Mouse (Mus musculus): Measurements from ENCODE around the gene Calm1. TPM values are rescaled to one million over a fixed set of nuclear protein-coding genes. Genes with fewer than 3 reads are reported as not detected.
"Not testable (repeated sequence)": the region's sequence is repeated elsewhere in the genome, so short reads cannot be mapped to it uniquely, and the experiment has no call there.

Calm1 gene
- polyA plus RNA-seq, 1 experiment from 2014 or later, result 1,610 TPM

DNA sequence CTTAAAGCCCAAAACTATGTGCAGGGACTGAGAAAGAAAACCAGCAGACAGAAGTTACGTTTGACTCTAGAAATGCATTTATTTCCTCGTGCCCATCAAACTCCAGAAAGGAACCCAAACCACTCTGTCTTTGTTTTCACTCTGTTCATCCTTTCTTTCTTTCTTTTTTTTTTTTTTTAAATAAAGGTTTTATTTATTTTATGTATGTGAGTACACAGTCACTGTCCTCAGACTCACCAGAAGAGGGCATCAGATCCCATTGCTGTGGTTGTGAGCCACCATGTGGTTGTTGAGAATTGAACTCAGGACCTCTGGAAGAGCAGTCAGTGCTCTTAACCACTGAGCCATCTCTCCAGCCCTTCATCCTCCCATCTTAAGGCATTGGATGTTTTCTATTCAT is 14.3 kb upstream of the Calm1 start:
- H3K36me3 ChIP-seq (ENCODE audit: insufficient read depth); H3K27me3 ChIP-seq (ENCODE audit: insufficient read depth, low read length); H3K4me1 ChIP-seq (ENCODE audit: insufficient read depth); H3K27ac ChIP-seq (ENCODE audit: low read depth); H3K4me3 ChIP-seq (ENCODE audit: low read depth, low read length); ATAC-seq (ENCODE audit: insufficient read depth); H3K9ac ChIP-seq; H3K9me3 ChIP-seq (ENCODE audit: low read depth, low read length); H3K4me2 ChIP-seq; DNase-seq: not testable (repeated sequence)
- peak; percentile 27; the same call in 1 of the 2 replicates for TF ChIP-seq CTCF (IDR thresholded peaks at IDR 0.05; ENCODE audit: low read depth)
- 88% methylated on average over 2 of the region's 2 CpGs for WGBS

DNA sequence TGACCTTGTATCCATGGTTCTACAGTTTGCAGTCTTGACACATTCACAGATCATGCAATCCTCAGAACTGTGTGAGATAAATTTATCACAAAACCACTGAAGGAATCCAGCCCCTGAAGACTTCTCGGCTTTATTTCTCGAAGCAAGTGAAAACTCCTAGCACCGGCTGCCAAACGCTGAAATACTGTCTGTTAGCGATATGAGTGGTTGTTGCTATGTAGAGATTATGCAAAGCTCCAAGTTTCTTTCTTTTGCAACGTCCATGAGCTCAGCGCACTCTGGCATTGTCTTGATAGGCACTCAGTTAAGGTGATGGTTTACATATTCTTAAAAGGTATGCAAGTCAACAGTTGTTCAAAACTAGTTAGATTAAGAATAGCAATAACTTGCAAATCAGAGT is 13.3 kb upstream of the Calm1 start:
- Histone ChIP-seq H3K9me3 (ENCODE audit: low read depth, low read length) (no peaks in the 10 kb centered on the region), H3K4me1 (ENCODE audit: insufficient read depth) (peaks cover 8% of the 10 kb centered on the region; the same call in 1 of the 2 replicates), H3K27me3 (ENCODE audit: insufficient read depth, low read length) (no peaks in the 10 kb centered on the region), H3K36me3 (ENCODE audit: insufficient read depth) (no peaks in the 10 kb centered on the region), H3K9ac (no peak overlapping the region), H3K4me2 (peak overlapping the region; percentile 83), H3K27ac (ENCODE audit: low read depth) (peak overlapping the region; percentile 50), H3K4me3 (ENCODE audit: low read depth, low read length) (peak overlapping the region; percentile 63; the same call in 1 of the 2 replicates)
- no peak for TF ChIP-seq CTCF (IDR thresholded peaks at IDR 0.05; ENCODE audit: low read depth)
- 58% methylated on average over 7 of the region's 7 CpGs for WGBS
- ATAC-seq (ENCODE audit: insufficient read depth) (no peak), DNase-seq (peak; percentile 53)

DNA sequence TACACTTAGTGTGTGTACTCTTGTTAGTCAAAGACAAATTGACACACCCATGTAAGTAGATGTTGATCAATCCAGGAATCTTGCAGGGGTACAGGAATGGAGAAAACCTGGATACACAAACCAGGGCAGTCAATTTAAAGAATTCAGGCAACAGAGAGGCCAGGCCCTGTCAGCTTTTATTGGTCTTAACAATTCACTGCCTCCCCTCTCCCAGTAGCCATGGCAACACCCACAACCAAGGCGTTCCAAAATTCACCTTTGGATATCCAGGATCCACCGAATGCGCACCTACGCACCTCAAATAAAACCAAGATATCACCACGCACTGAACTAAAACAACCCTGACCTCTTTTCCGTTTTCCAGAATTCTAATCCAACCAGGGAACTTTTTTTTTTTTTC is 12.9 kb upstream of the Calm1 start:
- Histone ChIP-seq H3K9ac (peak overlapping the region; percentile 86), H3K9me3 (ENCODE audit: low read depth, low read length) (no peaks in the 10 kb centered on the region), H3K4me1 (ENCODE audit: insufficient read depth) (peaks cover 8% of the 10 kb centered on the region; the same call in 1 of the 2 replicates), H3K36me3 (ENCODE audit: insufficient read depth) (no peaks in the 10 kb centered on the region), H3K4me3 (ENCODE audit: low read depth, low read length) (peak overlapping the region; percentile 63), H3K4me2 (peak overlapping the region; percentile 83), H3K27ac (ENCODE audit: low read depth) (peak overlapping the region; percentile 99), H3K27me3 (ENCODE audit: insufficient read depth, low read length) (no peaks in the 10 kb centered on the region)
- DNase-seq (peak; percentile 70), ATAC-seq (ENCODE audit: insufficient read depth) (no peak)
- no peak for TF ChIP-seq CTCF (IDR thresholded peaks at IDR 0.05; ENCODE audit: low read depth)
- WGBS, result 11% methylated on average over 6 of the region's 6 CpGs

DNA sequence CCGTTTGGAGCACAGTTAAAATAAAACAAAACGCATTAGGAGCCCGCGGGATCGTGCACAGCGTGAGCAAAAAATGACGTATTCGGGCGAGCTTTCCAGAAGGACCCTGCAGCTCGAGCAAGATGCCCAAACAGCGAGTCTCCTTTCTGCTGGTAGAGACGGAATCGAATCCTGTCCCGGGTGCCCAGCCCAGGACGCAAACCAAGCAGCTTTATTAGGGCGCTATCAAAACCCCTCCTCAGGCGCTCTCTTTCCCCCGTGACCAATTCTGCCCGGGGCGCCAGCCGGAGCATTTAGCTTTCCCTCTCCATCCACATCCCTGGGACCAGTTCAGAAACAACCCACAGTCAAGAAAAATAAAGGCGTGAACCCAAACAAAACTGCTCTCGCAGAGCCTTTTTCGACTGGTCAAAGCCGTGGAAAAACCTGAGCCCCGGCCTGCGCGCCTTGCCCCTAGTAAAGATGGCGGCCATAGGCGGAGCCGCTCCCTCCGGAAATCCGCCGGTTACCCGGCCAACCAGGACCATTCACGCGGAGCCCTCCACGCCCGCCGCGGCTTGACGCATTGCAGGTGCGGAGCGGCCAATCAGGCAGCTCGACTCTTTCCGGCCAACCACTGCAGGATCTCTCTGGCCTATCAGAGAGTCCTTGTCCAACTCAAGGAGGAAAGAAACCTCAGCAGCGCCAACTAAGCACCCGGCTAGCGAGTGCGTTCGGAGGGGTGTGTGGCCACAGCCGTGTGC is 12.1 kb upstream of the Calm1 start:
- under 1% methylated on average over 52 of the region's 52 CpGs for WGBS
- Histone ChIP-seq H3K4me2 (peak overlapping the region; percentile 90), H3K9ac (peak overlapping the region; percentile 86), H3K27ac (ENCODE audit: low read depth) (peak overlapping the region; percentile 99), H3K4me1 (ENCODE audit: insufficient read depth) (peaks cover 8% of the 10 kb centered on the region; the same call in 1 of the 2 replicates), H3K36me3 (ENCODE audit: insufficient read depth) (no peaks in the 10 kb centered on the region), H3K27me3 (ENCODE audit: insufficient read depth, low read length) (no peaks in the 10 kb centered on the region), H3K4me3 (ENCODE audit: low read depth, low read length) (peak overlapping the region; percentile 63), H3K9me3 (ENCODE audit: low read depth, low read length) (no peaks in the 10 kb centered on the region)
- ATAC-seq (ENCODE audit: insufficient read depth) (peak; percentile 100), DNase-seq (peak; percentile 99)
- no peak for TF ChIP-seq CTCF (IDR thresholded peaks at IDR 0.05; ENCODE audit: low read depth)

DNA sequence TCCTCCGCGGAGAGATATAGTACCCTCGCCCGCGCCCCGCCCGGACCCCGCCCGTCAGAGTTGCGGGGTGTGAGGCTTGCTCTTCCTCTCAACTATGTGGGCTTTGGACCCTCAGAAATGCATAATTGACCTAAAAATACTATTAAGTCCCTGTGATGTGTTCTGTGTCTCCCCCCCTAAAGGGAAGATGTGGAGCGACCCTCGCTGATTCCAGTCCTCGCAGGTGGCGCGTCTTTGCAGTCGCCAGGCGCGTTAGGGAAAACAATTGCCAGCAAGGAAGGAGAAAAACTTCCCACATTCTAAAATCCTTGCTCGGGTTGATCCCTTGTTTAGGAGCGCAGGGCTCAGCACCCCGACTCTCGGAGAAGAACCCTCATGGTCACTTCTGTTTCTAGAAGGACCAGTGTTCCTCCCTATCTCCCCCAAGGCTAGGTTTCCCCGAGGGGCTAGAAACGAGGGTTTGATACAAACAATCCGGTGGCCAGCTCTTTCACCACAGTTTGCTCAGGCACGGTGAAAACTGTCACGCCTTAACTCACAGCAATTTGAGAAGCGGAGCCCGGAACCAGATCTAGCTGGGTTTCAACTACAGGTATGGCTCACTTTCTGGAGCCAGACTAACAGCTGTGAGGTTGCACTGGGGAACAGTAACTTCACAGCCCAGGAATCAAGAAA is 11.3 kb upstream of the Calm1 start:
- H3K9ac ChIP-seq, result peak overlapping the region; percentile 70
- no peak for TF ChIP-seq CTCF (IDR thresholded peaks at IDR 0.05; ENCODE audit: low read depth)
- DNase-seq (peak; percentile 56), ATAC-seq (ENCODE audit: insufficient read depth) (peak; percentile 5)
- H3K4me2 ChIP-seq, result peak overlapping the region; percentile 90
- H3K36me3 ChIP-seq (ENCODE audit: insufficient read depth), result no peaks in the 10 kb centered on the region
- peaks cover 8% of the 10 kb centered on the region; the same call in 1 of the 2 replicates for H3K4me1 ChIP-seq (ENCODE audit: insufficient read depth)
- peak overlapping the region; percentile 90 for H3K27ac ChIP-seq (ENCODE audit: low read depth)
- WGBS, result 2% methylated on average over 29 of the region's 29 CpGs
- H3K9me3 ChIP-seq (ENCODE audit: low read depth, low read length), result no peaks in the 10 kb centered on the region
- no peaks in the 10 kb centered on the region for H3K27me3 ChIP-seq (ENCODE audit: insufficient read depth, low read length)
- H3K4me3 ChIP-seq (ENCODE audit: low read depth, low read length), result peak overlapping the region; percentile 63

DNA sequence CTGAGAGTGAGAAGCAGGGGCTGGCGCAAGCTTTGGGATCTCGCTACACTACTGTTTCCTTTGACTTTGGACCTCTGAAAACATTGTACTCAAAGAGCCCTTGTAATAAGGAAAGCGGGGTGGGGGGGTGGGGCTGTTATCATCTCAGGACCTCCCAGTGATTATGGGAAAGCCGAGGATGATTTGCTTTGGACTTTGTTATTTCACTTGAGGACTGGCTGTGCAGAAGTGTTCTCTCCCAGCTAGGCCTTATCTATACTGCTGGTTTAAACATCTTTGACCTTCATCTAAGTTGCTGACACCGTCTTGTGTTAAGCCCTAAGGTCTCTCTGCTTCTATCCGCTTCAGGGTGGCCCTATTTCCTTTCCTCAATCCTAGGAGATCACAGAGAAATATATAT is 8.4 kb upstream of the Calm1 start:
- 63% methylated on average over 6 of the region's 6 CpGs for WGBS
- H3K9ac ChIP-seq, result no peak overlapping the region
- no peak for DNase-seq
- no peak for TF ChIP-seq CTCF (IDR thresholded peaks at IDR 0.05; ENCODE audit: low read depth)
- H3K4me3 ChIP-seq (ENCODE audit: low read depth, low read length), result no peak overlapping the region
- ATAC-seq (ENCODE audit: insufficient read depth), result no peak
- peaks cover 6% of the 10 kb centered on the region; the same call in 1 of the 2 replicates for H3K4me1 ChIP-seq (ENCODE audit: insufficient read depth)
- no peak overlapping the region for H3K27ac ChIP-seq (ENCODE audit: low read depth)
- H3K27me3 ChIP-seq (ENCODE audit: insufficient read depth, low read length), result no peaks in the 10 kb centered on the region
- H3K36me3 ChIP-seq (ENCODE audit: insufficient read depth), result no peaks in the 10 kb centered on the region
- no peaks in the 10 kb centered on the region for H3K9me3 ChIP-seq (ENCODE audit: low read depth, low read length)
- no peak overlapping the region for H3K4me2 ChIP-seq

DNA sequence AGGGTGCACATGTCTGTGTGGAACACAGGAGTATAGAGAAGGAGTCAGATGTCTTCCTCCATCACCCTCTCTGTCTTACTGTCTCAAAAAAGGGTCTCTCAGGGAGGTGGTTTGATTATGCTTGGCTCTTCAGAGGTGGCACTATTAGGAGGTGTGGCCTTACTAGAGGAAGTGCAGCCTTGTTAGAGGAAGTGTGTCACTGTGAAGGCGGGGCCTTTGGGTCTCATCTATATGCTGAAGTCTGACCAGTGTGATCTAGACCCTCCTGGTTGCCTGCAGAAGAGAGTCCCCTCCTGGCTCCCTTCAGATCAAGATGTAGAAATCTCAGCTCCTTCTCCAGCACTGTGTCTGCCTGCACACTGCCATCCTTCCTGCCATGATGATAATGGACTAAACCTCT is 5.1 kb upstream of the Calm1 start:
- WGBS, result 91% methylated on average over 1 of the region's 1 CpGs
- no peaks in the 10 kb centered on the region for H3K27me3 ChIP-seq (ENCODE audit: insufficient read depth, low read length)
- no peak overlapping the region for H3K9ac ChIP-seq
- H3K4me1 ChIP-seq (ENCODE audit: insufficient read depth), result no peaks in the 10 kb centered on the region
- no peaks in the 10 kb centered on the region for H3K9me3 ChIP-seq (ENCODE audit: low read depth, low read length)
- ATAC-seq (ENCODE audit: insufficient read depth), result no peak
- DNase-seq, result no peak
- no peak overlapping the region for H3K27ac ChIP-seq (ENCODE audit: low read depth)
- no peak for TF ChIP-seq CTCF (IDR thresholded peaks at IDR 0.05; ENCODE audit: low read depth)
- no peak overlapping the region for H3K4me3 ChIP-seq (ENCODE audit: low read depth, low read length)
- H3K36me3 ChIP-seq (ENCODE audit: insufficient read depth), result no peaks in the 10 kb centered on the region
- H3K4me2 ChIP-seq, result no peak overlapping the region
